Mouse (Mus musculus): ENCODE measurements around the gene Tctex1d4.

DNA sequence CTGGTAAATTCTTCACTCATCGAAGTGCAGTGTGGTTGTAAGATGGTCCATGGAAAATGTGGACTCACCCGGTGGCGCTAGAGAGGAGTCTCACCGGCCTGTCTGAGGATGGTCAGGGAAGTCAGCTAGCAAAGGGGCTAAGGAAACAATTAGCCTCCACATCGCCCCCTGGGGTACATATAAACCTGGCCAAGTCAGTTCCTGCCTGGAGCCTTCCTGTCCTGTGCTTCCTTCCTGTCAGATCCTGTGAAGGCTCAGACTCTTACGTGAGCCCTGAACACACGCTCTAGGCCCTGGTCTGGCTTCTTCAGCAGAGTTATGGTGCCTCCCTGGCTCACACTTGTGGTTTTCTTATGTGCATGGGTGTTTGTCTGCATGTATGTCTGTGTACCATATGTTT, 25.4 kb upstream of the Tctex1d4 start:
- TF ChIP-seq GATA1 (IDR thresholded peaks at IDR 0.05; ENCODE audit: borderline replicate concordance, low read length): no peak
- no peak for TF ChIP-seq FLI1 (IDR thresholded peaks at IDR 0.05; ENCODE audit: low read length)

Data from megakaryocyte, embryonic 14.5 days (primary cell).